Mouse (Mus musculus): ENCODE measurements around the gene Prkcz. TPM values are rescaled to one million over a fixed set of nuclear protein-coding genes. Genes with fewer than 3 reads are reported as not detected.

Gene Prkcz
- polyA plus RNA-seq, 1 experiment from 2014 or later: 6.3 TPM

DNA sequence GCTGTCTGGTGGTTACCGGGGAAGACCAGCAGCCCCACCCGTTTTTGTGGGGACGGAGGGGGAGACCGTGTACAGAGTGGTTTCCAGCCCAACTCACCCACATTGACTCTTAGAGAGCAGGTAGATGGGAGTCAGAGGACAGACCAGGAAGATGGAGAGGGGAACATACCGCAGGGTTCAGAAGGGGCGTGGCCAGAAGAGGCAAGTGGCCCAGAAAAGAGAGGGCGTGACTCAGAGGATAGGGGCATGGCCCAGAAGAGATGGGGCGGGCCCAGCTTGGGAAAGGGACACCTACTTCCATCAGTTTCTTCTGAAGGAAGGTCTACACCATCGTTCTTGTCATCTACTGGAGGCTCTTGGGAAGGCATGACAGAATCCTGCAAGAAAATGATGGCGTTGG is 68.3 kb downstream of the Prkcz start:
- 82% methylated on average over 10 of the region's 10 CpGs for WGBS
- Histone ChIP-seq H3K4me2 (no peak overlapping the region), H3K4me3 (no peak overlapping the region), H3K27ac (no peak overlapping the region), H3K36me3 (no peaks in the 10 kb centered on the region), H3K4me1 (replicated peaks) (no peaks in the 10 kb centered on the region), H3K9ac (no peak overlapping the region), H3K27me3 (no peaks in the 10 kb centered on the region), H3K9me3 (replicated peaks) (no peaks in the 10 kb centered on the region)
- ATAC-seq (replicated peaks; ENCODE audit: insufficient number of reproducible peaks, insufficient read depth, low FRiP score, low read depth): no peak

DNA sequence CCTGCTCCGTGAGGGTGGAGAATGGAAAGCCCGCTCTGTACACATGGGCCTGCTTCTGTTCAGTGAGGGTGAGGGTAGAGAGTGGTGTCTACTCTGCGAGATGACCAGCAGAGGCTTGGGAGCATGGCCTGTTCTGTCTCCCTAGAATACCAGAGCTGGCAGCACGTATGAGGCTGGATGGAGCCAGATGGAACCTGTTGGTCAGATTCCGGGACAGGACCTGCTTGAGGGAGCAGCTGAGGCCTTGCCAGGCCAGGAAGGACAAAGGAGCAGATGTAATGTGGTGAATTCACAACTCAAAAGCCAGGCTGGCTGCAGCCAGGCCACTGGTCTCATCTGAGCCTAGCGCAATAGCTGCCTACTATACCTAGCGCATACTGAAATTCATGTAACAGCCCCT is 71.1 kb downstream of the Prkcz start:
- Histone ChIP-seq H3K4me2 (no peak overlapping the region), H3K36me3 (no peaks in the 10 kb centered on the region), H3K9me3 (replicated peaks) (no peaks in the 10 kb centered on the region), H3K27ac (no peak overlapping the region), H3K27me3 (0 out of 2 replicates have a peak, but pooled peaks cover 5% of the 10 kb centered on the region), H3K9ac (no peak overlapping the region), H3K4me3 (no peak overlapping the region), H3K4me1 (replicated peaks) (no peaks in the 10 kb centered on the region)
- 90% methylated on average over 7 of the region's 7 CpGs for WGBS
- no peak for ATAC-seq (replicated peaks; ENCODE audit: insufficient number of reproducible peaks, insufficient read depth, low FRiP score, low read depth)

DNA sequence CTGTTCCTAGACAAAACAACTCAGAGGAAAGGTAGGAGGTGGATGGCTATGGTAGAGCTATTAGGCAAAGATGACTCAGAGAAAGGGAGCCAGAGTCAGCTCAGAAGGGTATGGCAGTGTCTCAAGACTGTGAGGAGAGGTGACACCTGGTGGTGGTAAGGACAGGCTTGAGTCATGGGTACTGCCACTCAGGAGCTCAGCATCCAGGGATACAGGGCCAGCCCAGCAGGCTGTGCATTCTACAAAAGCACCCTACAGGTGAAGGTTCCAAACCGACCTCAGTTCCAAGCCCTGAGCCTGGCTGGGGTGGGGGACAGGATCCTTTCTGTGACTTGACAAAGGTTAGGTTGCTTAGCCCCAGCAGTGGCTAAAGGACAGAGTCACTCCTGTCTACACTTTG is 72.6 kb downstream of the Prkcz start:
- Histone ChIP-seq H3K4me3 (no peak overlapping the region), H3K27ac (no peak overlapping the region), H3K9ac (no peak overlapping the region), H3K4me1 (replicated peaks) (peaks cover 6% of the 10 kb centered on the region), H3K27me3 (0 out of 2 replicates have a peak, but pooled peaks cover 5% of the 10 kb centered on the region), H3K4me2 (no peak overlapping the region), H3K9me3 (replicated peaks) (no peaks in the 10 kb centered on the region), H3K36me3 (no peaks in the 10 kb centered on the region)
- ATAC-seq (replicated peaks; ENCODE audit: insufficient number of reproducible peaks, insufficient read depth, low FRiP score, low read depth): no peak
- 65% methylated on average over 1 of the region's 1 CpGs for WGBS

DNA sequence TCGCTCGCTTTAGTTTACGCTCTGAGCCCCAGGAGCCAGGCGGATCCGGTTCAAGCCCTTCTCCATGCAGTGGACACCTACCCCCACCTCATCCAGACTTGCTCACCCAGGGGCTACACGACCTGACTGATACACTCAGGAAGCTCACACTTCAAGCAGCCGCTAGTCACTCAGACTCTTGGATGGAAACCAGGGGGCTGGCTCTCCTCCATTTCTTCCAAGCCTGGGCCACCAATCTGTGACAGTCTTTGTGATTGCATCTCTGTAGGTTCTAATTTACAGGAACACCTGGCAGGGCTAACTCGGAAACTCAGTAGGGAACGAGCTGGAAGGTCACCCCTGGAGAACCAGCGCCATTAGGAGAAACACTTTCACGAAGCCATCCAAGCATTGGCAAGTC is 73.4 kb downstream of the Prkcz start:
- H3K9me3 ChIP-seq (replicated peaks): no peaks in the 10 kb centered on the region
- no peaks in the 10 kb centered on the region for H3K36me3 ChIP-seq
- 82% methylated on average over 11 of the region's 11 CpGs for WGBS
- no peak overlapping the region for H3K9ac ChIP-seq
- H3K27ac ChIP-seq: no peak overlapping the region
- no peak for ATAC-seq (replicated peaks; ENCODE audit: insufficient number of reproducible peaks, insufficient read depth, low FRiP score, low read depth)
- H3K4me3 ChIP-seq: no peak overlapping the region
- H3K4me2 ChIP-seq: no peak overlapping the region
- peaks cover 14% of the 10 kb centered on the region for H3K4me1 ChIP-seq (replicated peaks)
- 0 out of 2 replicates have a peak, but pooled peaks cover 5% of the 10 kb centered on the region for H3K27me3 ChIP-seq

DNA sequence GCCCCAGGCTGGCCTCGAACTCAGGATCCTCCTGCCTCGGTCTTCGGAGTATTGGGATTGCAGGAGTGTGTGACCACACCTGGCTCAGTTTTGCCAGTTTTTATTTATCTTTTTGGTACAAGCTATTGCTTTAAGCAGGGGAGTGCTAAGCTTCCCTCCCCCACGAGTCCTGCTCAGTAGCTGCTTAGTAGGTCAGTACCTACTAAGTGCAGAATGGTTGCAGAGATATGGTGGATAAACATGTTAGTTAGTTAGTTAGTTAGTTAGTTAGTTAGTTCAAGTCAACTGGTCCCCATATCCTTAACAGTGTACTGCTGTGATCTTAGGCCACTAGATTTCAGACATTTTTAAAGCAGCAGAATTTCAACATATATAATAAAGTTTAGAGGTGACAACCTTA is 75.1 kb downstream of the Prkcz start:
- Histone ChIP-seq H3K9me3 (replicated peaks) (no peaks in the 10 kb centered on the region), H3K4me1 (replicated peaks) (peaks cover 28% of the 10 kb centered on the region), H3K27ac (no peak overlapping the region), H3K4me3 (no peak overlapping the region), H3K9ac (no peak overlapping the region), H3K27me3 (0 out of 2 replicates have a peak, but pooled peaks cover 5% of the 10 kb centered on the region), H3K4me2 (no peak overlapping the region), H3K36me3 (no peaks in the 10 kb centered on the region)
- ATAC-seq (replicated peaks; ENCODE audit: insufficient number of reproducible peaks, insufficient read depth, low FRiP score, low read depth): no peak
- WGBS: 92% methylated on average over 4 of the region's 4 CpGs

DNA sequence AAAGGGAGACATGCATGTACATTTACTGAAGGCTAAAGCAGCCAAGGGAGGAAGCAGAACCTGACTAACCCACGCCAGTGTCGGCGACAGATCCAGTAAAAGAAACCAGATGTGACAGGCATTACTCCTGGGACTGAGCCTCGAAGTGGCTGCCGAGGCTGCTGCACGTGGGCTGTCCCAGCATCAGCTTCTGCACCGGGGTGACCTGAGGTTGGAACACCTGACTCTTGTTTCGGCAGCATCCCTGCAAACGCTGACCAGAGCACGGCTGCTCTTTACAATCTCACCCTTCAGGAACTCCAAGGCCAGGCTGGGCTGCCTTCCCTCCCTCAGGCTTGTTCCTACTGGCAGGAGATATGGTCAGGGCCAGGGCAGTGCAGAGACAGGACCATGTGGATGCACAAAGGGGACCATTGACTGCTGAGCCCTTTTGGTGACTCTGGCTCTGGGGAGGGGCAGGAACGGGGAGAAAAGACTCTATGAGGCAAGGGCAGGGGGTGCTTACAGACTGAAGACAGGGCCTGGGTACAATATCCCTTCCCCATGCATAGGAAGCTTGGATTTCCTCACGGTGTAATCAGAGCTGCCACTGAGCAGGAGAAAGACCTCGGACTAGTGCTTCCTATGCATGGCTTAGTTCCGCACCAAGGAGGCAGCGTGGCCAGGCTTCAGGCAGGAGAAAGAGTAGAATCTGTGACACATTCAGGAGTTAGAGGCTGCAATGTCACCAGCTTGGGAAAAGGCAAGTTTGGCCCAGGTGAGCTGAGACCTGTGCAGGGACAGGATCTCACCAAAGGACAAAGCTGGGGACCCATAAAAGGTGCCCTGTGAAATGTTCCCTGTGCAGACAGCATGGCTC is 76.4 kb downstream of the Prkcz start:
- no peak overlapping the region for H3K27ac ChIP-seq
- 0 out of 2 replicates have a peak, but pooled peaks cover 5% of the 10 kb centered on the region for H3K27me3 ChIP-seq
- 47% methylated on average over 15 of the region's 15 CpGs for WGBS
- no peak overlapping the region for H3K9ac ChIP-seq
- H3K9me3 ChIP-seq (replicated peaks): no peaks in the 10 kb centered on the region
- H3K4me2 ChIP-seq: no peak overlapping the region
- no peak for ATAC-seq (replicated peaks; ENCODE audit: insufficient number of reproducible peaks, insufficient read depth, low FRiP score, low read depth)
- no peak overlapping the region for H3K4me3 ChIP-seq
- peaks cover 39% of the 10 kb centered on the region for H3K4me1 ChIP-seq (replicated peaks)
- no peaks in the 10 kb centered on the region for H3K36me3 ChIP-seq

DNA sequence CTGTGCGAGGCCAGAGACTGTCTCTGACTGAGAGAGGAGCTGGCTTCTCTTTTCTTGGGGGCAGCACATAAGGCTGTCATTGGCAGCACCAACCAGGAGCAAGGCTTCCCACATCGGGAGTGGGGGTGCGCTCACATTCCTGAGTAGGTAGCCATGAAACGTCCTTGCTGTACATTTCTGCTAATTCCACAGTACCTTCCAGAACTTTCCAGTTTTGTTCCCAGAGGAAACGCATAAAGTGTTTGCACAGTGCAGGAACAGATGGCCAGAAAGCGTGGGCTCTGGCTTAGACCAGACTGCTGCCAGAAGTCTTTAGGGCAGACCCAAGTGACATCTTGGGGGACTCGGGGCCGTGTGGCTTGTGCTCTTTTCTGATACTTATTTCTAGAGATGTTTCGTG is 77.6 kb downstream of the Prkcz start:
- WGBS: 60% methylated on average over 9 of the region's 9 CpGs
- H3K9ac ChIP-seq: no peak overlapping the region
- peak overlapping the region; percentile 39 for H3K4me2 ChIP-seq
- no peaks in the 10 kb centered on the region for H3K36me3 ChIP-seq
- H3K4me3 ChIP-seq: no peak overlapping the region
- H3K27ac ChIP-seq: peak overlapping the region; percentile 73
- ATAC-seq (replicated peaks; ENCODE audit: insufficient number of reproducible peaks, insufficient read depth, low FRiP score, low read depth): no peak
- H3K4me1 ChIP-seq (replicated peaks): peaks cover 39% of the 10 kb centered on the region
- H3K27me3 ChIP-seq: 0 out of 2 replicates have a peak, but pooled peaks cover 5% of the 10 kb centered on the region
- H3K9me3 ChIP-seq (replicated peaks): no peaks in the 10 kb centered on the region

DNA sequence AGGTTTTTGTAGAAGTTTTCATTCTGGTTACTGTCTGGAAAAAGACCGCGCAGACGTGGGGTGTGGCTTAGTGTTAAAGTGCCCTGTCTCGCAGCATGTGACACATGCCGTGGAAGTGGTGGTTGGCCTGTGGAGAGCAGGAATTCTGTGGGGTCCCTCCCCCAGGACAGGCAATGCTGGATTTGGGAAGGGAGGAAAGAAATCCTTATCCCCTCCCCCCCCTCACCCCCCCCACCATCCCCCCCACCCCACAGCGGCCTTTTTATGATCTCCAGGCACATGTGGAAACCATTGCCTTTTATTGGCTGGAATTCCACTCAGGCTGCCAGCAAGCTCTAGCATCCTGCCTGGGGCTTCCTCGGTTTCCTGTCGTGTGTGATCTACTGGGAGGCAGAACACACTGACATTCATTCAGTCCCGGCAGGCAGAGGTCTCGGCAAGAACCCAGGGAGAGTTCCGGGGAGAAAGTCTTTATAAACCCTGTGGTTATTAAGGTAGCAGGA is 78.1 kb downstream of the Prkcz start:
- H3K4me3 ChIP-seq: no peak overlapping the region
- H3K9ac ChIP-seq: no peak overlapping the region
- peak; percentile 57; the same call in 1 of the 2 replicates for ATAC-seq (replicated peaks; ENCODE audit: insufficient number of reproducible peaks, insufficient read depth, low FRiP score, low read depth)
- WGBS: 34% methylated on average over 10 of the region's 11 CpGs
- no peaks in the 10 kb centered on the region for H3K36me3 ChIP-seq
- H3K4me2 ChIP-seq: peak overlapping the region; percentile 39
- H3K27ac ChIP-seq: peak overlapping the region; percentile 73
- H3K27me3 ChIP-seq: 0 out of 2 replicates have a peak, but pooled peaks cover 5% of the 10 kb centered on the region
- no peaks in the 10 kb centered on the region for H3K9me3 ChIP-seq (replicated peaks)
- peaks cover 39% of the 10 kb centered on the region for H3K4me1 ChIP-seq (replicated peaks)

DNA sequence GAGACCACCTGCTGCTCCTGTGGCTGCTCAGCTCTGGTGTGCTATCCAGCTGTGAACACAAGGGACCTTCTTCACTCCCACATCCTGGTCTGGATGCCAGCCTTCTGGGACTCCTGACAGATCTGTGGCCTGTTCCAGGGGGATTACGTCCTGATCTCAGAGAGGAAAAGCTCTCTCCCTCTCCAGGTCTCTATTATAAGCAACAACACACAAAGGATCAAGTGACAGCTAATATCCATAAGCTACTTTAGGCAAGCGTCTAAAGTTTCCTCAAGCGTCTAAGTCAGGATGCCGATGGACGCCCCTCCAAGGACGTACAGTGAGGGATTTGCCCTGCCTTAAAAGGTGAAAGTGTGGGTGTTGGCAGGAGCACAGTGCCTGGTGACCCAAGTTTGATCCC is 78.9 kb downstream of the Prkcz start:
- peak overlapping the region; percentile 46; the same call in 1 of the 2 replicates for H3K27ac ChIP-seq
- 38% methylated on average over 6 of the region's 6 CpGs for WGBS

DNA sequence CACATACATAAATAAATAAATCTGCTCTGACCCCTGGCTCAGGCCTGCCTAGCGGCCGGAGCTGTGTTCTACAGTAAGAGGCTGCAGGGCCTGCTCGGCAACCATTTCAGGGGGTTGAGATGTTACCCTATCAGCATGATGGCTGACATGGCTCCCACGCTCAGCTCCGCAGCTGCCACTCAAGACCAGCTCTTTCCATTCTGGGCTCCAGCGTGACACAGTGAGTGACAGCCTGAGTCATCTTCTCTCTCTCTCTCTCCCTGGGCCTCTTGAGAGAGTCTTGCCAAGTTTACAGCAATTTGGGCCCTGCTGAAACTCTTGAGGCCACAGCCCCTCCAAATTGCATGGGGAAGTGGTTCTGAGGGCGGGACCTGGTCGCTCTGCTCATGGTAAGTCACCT is 79.5 kb downstream of the Prkcz start:
- 77% methylated on average over 8 of the region's 8 CpGs for WGBS
- no peak overlapping the region for H3K27ac ChIP-seq
- H3K4me2 ChIP-seq: no peak overlapping the region
- H3K36me3 ChIP-seq: no peaks in the 10 kb centered on the region
- H3K9me3 ChIP-seq (replicated peaks): no peaks in the 10 kb centered on the region
- H3K4me1 ChIP-seq (replicated peaks): peaks cover 39% of the 10 kb centered on the region
- no peak overlapping the region for H3K4me3 ChIP-seq
- 0 out of 2 replicates have a peak, but pooled peaks cover 4% of the 10 kb centered on the region for H3K27me3 ChIP-seq
- no peak for ATAC-seq (replicated peaks; ENCODE audit: insufficient number of reproducible peaks, insufficient read depth, low FRiP score, low read depth)
- no peak overlapping the region for H3K9ac ChIP-seq

More for the DNA sequence above, 78.9 kb downstream of the Prkcz start:
- ATAC-seq (replicated peaks; ENCODE audit: insufficient number of reproducible peaks, insufficient read depth, low FRiP score, low read depth): no peak
- 0 out of 2 replicates have a peak, but pooled peaks cover 5% of the 10 kb centered on the region for H3K27me3 ChIP-seq
- no peak overlapping the region for H3K4me2 ChIP-seq
- H3K9ac ChIP-seq: no peak overlapping the region
- H3K4me3 ChIP-seq: no peak overlapping the region
- H3K4me1 ChIP-seq (replicated peaks): peaks cover 39% of the 10 kb centered on the region
- no peaks in the 10 kb centered on the region for H3K9me3 ChIP-seq (replicated peaks)
- no peaks in the 10 kb centered on the region for H3K36me3 ChIP-seq

DNA sequence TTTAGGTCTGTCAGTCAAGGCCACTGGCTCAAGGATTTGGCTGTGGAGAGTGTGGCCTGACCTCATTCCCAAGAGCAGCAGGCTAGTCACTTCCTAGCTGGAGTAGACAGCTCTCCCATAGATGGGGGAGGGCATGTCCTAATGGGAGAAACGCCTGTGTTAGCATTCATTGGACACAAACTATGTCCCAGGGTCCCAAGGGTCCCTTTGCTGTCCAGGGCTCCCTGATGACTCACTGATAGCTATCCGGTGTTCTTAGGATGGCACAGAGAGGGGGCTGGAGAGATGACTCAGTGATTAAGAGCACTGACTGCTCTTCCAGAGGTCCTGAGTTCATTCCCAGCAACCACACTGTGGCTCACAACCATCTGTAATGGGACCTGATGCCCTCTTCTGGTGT is 79.9 kb downstream of the Prkcz start:
- Histone ChIP-seq H3K36me3 (no peaks in the 10 kb centered on the region), H3K9ac (no peak overlapping the region), H3K4me3 (no peak overlapping the region), H3K4me2 (no peak overlapping the region), H3K27me3 (no peaks in the 10 kb centered on the region), H3K27ac (no peak overlapping the region), H3K4me1 (replicated peaks) (peaks cover 39% of the 10 kb centered on the region), H3K9me3 (replicated peaks) (no peaks in the 10 kb centered on the region)
- ATAC-seq (replicated peaks; ENCODE audit: insufficient number of reproducible peaks, insufficient read depth, low FRiP score, low read depth): no peak
- 62% methylated on average over 2 of the region's 2 CpGs for WGBS

DNA sequence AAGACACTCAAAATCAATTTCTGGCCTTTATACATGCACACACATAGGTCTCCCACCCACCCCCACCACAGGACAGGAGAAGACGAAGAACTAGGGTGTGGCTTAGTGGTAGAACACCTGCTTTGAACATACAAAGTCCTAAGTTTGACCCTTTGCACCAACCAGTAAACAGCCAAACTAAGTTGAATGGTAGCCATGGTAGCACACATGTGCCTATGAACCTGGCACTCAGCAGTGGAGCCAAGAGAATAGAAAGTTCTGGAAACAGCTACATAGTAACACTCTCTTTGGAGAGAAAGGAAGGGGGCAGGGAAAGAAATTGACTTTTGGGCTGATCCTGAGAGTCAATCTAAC is 80.4 kb downstream of the Prkcz start:
- Histone ChIP-seq H3K9ac (no peak overlapping the region), H3K27me3 (no peaks in the 10 kb centered on the region), H3K36me3 (no peaks in the 10 kb centered on the region), H3K9me3 (replicated peaks) (no peaks in the 10 kb centered on the region), H3K4me1 (replicated peaks) (peaks cover 39% of the 10 kb centered on the region), H3K4me3 (no peak overlapping the region), H3K4me2 (no peak overlapping the region), H3K27ac (no peak overlapping the region)
- no peak for ATAC-seq (replicated peaks; ENCODE audit: insufficient number of reproducible peaks, insufficient read depth, low FRiP score, low read depth)
- WGBS: 89% methylated on average over 1 of the region's 1 CpGs
